11 mouse cellular contexts compared by ENCODE assay signal in genomic region chr15:100070021-100070420, GRCm38 (mm10).
"Had no signal": no experiment of that assay in that cellular context is flagged by ENCODE, and none has a peak within 500 bp of the region (broad histone marks: within the 10 kb centered on the region; RNA-seq: fewer than 3 reads in every experiment).

No protein-coding gene starts in this region.

- ATAC-seq: intestine, postnatal 0 days; liver, postnatal 0 days had no signal

- DNase-seq: kidney, adult 2 months; kidney, postnatal 25 days; liver, postnatal 0 days; lung, embryonic 14.5 days; lung, postnatal 14 days; lung, postnatal 4 days; midbrain, embryonic 14.5 days; right cerebral cortex, postnatal 25 days; thymus, adult 18-20 months; thymus, postnatal 36 days had no signal
